Mouse (Mus musculus) natural killer cell, adult 2 months (primary cell): ENCODE measurements around the gene Gpc6.

ENCODE experiments used
- DNase-seq, 2 experiments: peaks; one replicate each; pipeline ENCODE4 v3.0.0; 2022; ENCODE audit warnings: low spot score in 2 of 2

Gene Gpc6

GRCm38 (mm10) chr14:117786647-117787046 lies 861.5 kb downstream of the Gpc6 start:
- DNase-seq, result no peak

GRCm38 (mm10) chr14:117794874-117795273 lies 869.8 kb downstream of the Gpc6 start:
- DNase-seq, result no peak

- DNase-seq, result no peak
Measured at GRCm38 (mm10) chr14:117796661-117797060, 871.5 kb downstream of the Gpc6 start.

GRCm38 (mm10) chr14:117800399-117800798 lies 875.3 kb downstream of the Gpc6 start:
- DNase-seq, result no peak

- DNase-seq, result no peak
Measured at GRCm38 (mm10) chr14:117807846-117808245, 882.7 kb downstream of the Gpc6 start.

- no peak for DNase-seq
Measured at GRCm38 (mm10) chr14:117808326-117808725, 883.2 kb downstream of the Gpc6 start.

- no peak for DNase-seq
Measured at GRCm38 (mm10) chr14:117810321-117811270, 885.5 kb downstream of the Gpc6 start.

- no peak for DNase-seq
Measured at GRCm38 (mm10) chr14:117813473-117813872, 888.4 kb downstream of the Gpc6 start.

GRCm38 (mm10) chr14:117816008-117816407 lies 890.9 kb downstream of the Gpc6 start:
- no peak for DNase-seq

GRCm38 (mm10) chr14:117816706-117817105 lies 891.6 kb downstream of the Gpc6 start:
- no peak for DNase-seq

- no peak for DNase-seq
Measured at GRCm38 (mm10) chr14:117817196-117817595, 892.1 kb downstream of the Gpc6 start.

- no peak for DNase-seq
Measured at GRCm38 (mm10) chr14:117824491-117824890, 899.4 kb downstream of the Gpc6 start.

- no peak for DNase-seq
Measured at GRCm38 (mm10) chr14:117826294-117827046, 901.4 kb downstream of the Gpc6 start.

GRCm38 (mm10) chr14:117831267-117831666 lies 906.2 kb downstream of the Gpc6 start:
- no peak for DNase-seq

- DNase-seq, result no peak
Measured at GRCm38 (mm10) chr14:117831731-117832130, 906.6 kb downstream of the Gpc6 start.

GRCm38 (mm10) chr14:117835506-117835905 lies 910.4 kb downstream of the Gpc6 start:
- no peak for DNase-seq

- DNase-seq, result no peak
Measured at GRCm38 (mm10) chr14:117837021-117837420, 911.9 kb downstream of the Gpc6 start.

GRCm38 (mm10) chr14:117837715-117838114 lies 912.6 kb downstream of the Gpc6 start:
- no peak for DNase-seq

GRCm38 (mm10) chr14:117841211-117841610 lies 916.1 kb downstream of the Gpc6 start:
- no peak for DNase-seq

GRCm38 (mm10) chr14:117841797-117842553 lies 916.9 kb downstream of the Gpc6 start:
- DNase-seq, result no peak

GRCm38 (mm10) chr14:117849591-117850505 lies 924.7 kb downstream of the Gpc6 start:
- no peak for DNase-seq
